Mouse (Mus musculus): ENCODE data around the gene Fam107a. TPM values are rescaled to one million over a fixed set of nuclear protein-coding genes. Genes with fewer than 3 reads are reported as not detected.

The Fam107a gene
- polyA plus RNA-seq (2014; fragmentation: Illumina TruSeq; extraction: RNeasy Lipid Tissue Mini Kit (QIAGEN cat#74804); ENCODE audit: low read depth, low replicate concordance), result 4.1 TPM

GRCm38 (mm10) chr14:8317194-8318097 is at the start of gene Fam107a:
Gene Fam107a, minus strand, starts transcription at chr14:8318023.

GRCm38 (mm10) chr14:8259166-8259565 is 58.7 kb downstream of the Fam107a start, which contains the start of gene Acox2:
Gene Acox2, minus strand, starts transcription at chr14:8259353.

Other genes with a start within 250 kb of the Fam107a start
- 17.7 TPM for gene Rpp14, start 237.7 kb downstream of the Fam107a start, polyA plus RNA-seq (2014; fragmentation: Illumina TruSeq; extraction: RNeasy Lipid Tissue Mini Kit (QIAGEN cat#74804); ENCODE audit: low read depth, low replicate concordance)
- gene Pxk, start 219.8 kb downstream of the Fam107a start, polyA plus RNA-seq (2014; fragmentation: Illumina TruSeq; extraction: RNeasy Lipid Tissue Mini Kit (QIAGEN cat#74804); ENCODE audit: low read depth, low replicate concordance), result 45.4 TPM
- 242 TPM for gene Pdhb, start 145.0 kb downstream of the Fam107a start, polyA plus RNA-seq (2014; fragmentation: Illumina TruSeq; extraction: RNeasy Lipid Tissue Mini Kit (QIAGEN cat#74804); ENCODE audit: low read depth, low replicate concordance)
- gene Kctd6, start 103.9 kb downstream of the Fam107a start, polyA plus RNA-seq (2014; fragmentation: Illumina TruSeq; extraction: RNeasy Lipid Tissue Mini Kit (QIAGEN cat#74804); ENCODE audit: low read depth, low replicate concordance), result 5.8 TPM
- not detected for gene Acox2, start 58.7 kb downstream of the Fam107a start, polyA plus RNA-seq (2014; fragmentation: Illumina TruSeq; extraction: RNeasy Lipid Tissue Mini Kit (QIAGEN cat#74804); ENCODE audit: low read depth, low replicate concordance)
- 22.0 TPM for gene Oit1, start 60.7 kb upstream of the Fam107a start, polyA plus RNA-seq (2014; fragmentation: Illumina TruSeq; extraction: RNeasy Lipid Tissue Mini Kit (QIAGEN cat#74804); ENCODE audit: low read depth, low replicate concordance)